Mouse (Mus musculus): ENCODE results near the gene Sfi1.
"Not testable (repeated sequence)": the region's sequence is repeated elsewhere in the genome, so short reads cannot be mapped to it uniquely, and the experiment has no call there.

DNA sequence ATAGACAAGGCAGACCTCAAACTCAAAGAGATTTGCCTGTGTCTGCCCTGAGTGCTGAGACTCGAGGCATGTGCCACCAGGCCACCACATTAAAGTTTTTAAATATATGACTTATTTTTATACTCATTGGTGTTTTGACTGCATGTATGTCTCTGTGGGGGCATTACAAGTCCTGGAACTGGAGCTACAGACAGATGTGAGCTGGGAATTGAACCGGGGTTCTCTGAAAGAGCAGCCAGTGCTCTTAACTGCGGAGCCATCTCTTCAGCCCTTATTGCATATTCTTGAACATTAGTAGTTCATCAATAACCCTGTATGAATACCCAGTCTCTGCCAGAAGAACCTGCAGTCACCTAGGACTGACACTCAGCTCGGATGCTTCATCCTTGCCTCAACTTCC is 34.5 kb downstream of the Sfi1 start:
- not testable (repeated sequence) for TF ChIP-seq EP300 (optimal IDR thresholded peaks at IDR 0.05); CTCF (IDR thresholded peaks at IDR 0.05; ENCODE audit: low read depth)
